Mouse (Mus musculus) cerebellum, adult 18-20 months (tissue): ENCODE results near the gene Ccdc30.

ENCODE experiments used
- DNase-seq, 2 experiments: peaks; one replicate each; pipeline ENCODE4 v3.0.0; 2021

Ccdc30 gene

DNA sequence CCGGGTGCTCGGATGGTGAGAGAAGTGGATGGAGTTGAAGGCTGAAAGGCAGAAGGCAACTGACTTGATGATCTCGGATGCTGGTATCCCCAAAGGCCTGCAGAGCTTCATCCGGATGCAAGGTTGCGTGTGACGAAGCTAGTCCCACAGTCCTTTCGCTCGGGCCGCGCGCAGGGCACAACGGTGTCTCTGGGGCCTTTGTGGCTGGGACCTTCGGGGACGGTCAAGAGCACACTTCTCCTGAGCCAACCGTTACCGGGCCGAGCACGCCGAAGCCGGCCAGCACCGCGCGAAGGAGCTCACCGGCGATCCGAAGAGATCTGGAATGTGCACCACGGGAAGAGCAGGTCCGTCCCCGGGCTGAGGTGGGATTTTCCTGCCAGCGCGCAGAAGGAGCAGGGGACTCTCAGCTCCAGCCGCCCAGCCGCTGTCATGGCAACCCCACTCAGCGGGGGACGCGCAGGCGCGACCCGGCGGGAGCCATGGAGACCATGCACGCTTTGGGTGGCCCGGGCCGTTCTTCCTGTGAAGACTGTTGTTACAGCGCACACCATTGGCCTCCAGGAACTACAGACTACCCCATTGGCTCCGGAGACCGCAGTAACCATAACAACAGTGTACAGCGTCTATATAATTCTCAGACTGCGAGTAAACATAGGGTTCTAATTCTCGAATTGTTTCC is at the start of gene Ccdc30:
Gene Ccdc30, minus strand, starts transcription at position 450 of the 682 bp plus-strand sequence.
- DNase-seq: peak; percentile 91

DNA sequence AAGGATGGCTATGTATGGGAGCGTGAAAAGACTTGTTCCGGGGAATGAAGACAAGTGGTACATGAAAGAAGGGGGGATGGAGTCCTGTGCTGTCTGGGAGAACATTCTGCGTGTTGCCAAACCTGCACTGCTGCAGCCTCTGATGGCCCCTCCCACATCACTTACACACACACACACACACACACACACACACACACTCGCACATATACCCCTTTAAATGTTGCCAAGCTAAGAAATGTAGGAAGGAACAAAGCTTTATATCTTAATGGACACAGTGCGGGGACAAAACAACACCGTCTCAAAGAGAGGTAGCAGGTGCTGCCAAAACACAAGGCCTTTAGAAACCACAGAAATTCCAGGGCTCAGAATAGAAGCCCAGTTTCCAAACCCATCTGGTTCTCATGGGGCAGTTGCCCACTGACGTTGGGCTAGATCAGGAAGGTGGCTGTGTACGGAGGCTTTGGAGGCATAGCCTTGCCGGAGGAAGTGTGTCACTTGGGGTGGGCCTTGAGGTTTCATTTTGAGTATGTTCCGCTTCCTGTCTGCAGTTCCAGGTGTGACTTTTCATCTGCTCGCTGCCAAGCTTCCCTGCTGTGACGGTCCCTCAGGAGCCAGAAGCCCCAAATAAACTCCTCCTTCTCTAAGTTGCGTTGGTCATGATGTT is 48.6 kb upstream of the Ccdc30 start:
- no peak for DNase-seq

DNA sequence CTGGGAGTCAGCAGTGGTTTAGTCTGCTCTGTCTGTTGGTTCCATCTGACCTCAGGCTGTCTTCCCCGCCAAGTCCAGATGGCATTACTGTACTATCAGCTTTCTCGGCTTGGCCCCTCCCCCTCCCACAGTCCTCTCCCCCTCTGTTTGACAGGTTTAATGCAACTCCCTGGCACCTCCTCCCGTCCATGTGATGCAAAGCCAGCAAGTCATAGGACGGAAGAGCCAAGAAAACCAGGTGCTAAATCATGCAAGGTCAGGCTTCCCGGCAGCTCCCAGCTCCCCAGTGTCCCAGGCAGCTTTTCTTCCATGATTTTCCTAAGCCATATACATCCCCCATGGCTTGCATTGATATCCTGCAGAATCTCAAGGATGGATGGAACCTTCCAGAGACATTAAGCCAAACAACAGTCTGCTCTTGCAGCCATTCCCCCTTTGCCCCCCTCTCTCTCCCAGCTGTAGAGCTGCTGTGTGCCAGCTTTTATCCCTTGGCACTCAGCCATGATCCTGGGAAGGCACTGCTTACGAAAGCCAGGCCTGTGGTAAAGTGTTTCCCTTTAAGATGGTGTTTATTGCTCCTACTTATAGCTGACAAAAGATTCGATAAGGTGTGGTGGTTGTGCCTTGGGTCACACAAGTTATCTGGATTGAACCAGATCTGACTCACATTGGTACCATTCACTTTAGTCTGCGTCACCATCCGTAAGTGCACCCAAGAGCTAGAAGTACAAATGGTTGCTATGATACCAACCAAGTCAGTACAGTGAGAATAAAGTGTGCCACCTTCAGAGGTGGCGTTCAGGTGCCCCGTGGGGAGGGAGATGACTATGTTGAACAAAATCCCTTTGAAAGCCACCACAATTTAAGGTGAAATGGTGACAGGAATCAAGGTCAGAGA is 47.8 kb upstream of the Ccdc30 start:
- peak; percentile 78 to 84 for DNase-seq

DNA sequence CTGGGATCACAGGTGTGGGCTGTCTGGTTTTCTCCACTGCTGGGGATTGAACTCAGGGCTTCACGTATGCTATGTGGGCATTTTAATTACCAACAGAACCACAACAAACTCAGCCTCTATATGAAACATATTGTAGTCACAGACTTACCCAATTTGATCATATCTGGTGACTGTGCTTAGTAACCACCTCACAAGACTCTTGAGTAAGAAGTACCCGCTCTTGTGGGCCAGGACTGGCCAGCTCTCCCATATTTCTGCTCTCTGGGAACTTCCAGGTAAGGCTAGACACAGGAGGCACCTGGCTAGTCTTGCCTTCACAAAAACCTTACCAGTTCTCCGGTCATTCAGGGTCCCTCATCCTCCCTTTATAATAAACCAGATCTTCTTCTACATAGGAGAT is 47.1 kb upstream of the Ccdc30 start:
- DNase-seq: no peak

DNA sequence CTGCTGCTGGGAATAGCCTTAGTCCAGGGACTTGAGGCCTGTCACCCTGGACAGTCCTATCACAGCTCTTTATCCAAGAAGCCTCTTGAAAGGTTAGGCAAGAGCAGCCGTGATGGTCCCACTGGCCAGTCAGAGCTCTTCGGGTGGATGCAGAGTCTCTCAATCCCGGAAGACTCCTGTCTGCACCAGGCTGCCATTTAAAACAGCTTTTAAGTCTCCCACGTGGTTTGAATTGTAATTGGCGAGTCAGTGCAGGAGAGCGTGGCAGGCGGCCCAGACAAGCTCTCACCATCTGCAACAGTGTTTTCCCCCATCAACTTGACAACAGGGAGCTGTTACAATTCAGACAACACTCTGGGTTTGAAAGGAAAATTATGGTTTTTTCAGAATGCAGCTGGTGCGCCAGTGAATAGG is 45.4 kb upstream of the Ccdc30 start:
- peak; percentile 85 for DNase-seq

GRCm38 (mm10) chr4:119460296-119460695 is 45.0 kb upstream of the Ccdc30 start:
- peak; percentile 31 to 50 for DNase-seq

DNA sequence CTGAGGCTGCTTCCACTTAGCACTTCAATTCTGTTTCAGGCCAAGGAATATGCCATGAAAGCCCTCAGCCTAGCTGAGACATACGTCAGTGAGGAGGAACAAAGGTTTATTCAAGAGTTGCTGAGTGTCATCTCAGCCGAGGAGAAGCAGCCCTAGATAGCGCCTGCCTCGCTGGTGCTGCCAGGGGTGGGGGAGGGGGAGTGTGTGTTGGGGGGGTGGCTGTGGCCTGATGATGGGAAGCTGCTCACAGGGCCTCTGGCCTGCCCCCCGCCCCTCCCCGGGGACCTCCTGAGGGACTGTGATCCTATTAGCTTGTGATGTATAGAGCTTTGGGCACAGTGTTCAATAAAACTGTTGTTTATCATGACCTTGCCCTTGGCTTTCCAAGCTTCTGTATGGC is 38.2 kb upstream of the Ccdc30 start:
- DNase-seq: no peak

DNA sequence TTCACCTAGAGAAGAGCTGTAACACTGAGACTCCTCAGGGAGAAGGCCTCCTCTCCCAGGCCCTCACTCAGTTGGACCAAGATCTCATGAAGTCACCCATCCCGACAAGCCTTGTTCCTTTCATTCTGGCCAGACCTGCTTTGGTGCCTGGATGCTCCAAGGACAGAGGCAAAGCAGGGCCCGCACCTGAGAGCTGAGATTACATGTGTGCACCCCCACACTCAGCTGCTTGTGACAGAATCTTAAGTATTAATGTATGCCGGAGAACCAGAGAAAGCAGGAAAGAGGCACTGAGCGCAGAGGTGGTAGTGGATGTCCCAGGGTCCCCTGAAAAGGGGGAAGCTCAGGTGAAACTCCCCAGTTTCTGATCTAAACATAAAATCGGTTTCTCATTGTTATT is 37.8 kb upstream of the Ccdc30 start:
- DNase-seq: no peak

DNA sequence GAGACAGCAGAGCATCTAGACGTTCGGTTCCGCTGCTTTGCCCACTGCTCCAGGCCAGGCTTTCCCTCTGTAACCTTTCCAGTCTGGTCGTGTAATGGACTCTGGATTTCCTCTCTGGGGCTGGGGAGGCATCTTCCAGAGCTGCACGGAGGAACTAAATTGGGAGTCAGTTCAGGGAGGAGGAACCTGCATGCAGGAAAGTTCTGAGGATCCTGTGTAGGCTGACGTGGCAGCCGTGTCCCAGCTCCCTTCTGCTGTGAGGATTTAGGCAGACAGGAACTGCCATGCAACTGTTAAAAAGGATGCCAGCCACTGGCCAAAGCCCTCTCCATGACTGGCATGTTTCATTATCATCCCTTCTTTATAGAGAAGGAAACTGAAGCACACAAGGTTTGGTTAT is 35.1 kb upstream of the Ccdc30 start:
- DNase-seq: no peak

DNA sequence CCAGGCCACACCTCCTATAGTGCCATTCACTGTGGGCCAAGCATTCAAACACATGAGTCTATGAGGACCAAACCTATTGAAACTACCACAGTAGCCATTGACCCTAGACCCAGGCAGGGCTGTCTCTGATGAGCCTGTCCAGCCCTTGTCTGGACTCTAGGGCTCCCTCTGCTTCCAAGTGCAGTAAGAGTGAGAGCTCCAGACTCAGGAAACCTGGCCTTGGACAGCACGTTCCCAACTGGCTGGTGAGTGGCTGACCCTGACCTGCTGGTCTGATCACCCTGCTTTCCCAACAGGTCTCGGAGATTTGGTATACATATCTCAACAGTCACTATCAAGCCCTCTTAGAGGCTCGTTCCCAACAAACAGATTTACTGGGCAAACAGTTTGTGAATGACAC is 32.5 kb upstream of the Ccdc30 start:
- no peak for DNase-seq

- no peak for DNase-seq
Observed at GRCm38 (mm10) chr4:119447261-119447660, 31.9 kb upstream of the Ccdc30 start.

- DNase-seq: no peak
Observed at GRCm38 (mm10) chr4:119442539-119442938, 27.2 kb upstream of the Ccdc30 start.

DNA sequence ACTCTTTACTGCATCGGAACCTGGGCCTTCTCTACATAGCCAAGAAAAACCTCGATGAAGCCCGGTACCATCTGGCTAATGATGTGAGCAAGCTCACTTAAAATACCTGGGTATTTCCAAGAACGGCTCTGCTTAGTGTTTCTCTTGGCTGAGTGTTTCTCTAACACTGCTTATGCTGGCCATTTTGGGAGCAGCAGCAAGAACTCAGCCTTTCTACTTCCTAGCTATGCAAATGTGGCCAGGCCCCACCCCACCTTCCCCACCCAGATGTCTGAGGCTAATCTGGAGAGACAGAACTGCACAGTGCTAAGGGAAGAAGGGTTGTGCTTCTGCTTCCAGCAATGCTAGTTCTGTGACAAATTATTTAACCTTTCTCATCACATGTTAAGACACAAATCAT is 26.5 kb upstream of the Ccdc30 start:
- no peak for DNase-seq

- DNase-seq: no peak
Observed at GRCm38 (mm10) chr4:119437936-119438335, 22.6 kb upstream of the Ccdc30 start.

DNA sequence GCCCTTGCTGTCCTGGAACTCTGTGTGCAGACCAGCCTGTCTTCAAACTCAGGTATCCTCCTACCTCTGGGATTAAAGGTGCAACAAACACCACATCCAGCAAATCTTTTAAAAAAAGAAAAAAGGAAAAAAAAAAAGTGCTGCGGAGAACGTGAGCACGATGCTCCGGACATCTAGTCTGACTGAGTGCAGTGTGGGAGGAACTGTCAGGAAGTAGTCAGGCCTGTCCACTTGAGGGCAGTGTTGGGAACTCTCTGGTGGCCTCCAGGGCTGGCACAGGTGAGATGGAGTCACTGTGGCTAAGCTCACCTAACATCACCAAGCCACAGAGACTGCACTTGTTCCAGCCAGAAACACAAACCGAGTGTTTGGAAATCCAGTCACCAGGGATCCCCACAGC is 15.4 kb upstream of the Ccdc30 start:
- peak; percentile 85 to 89 for DNase-seq

- DNase-seq: peak in 1 of 2 experiments; percentile 13
Observed at GRCm38 (mm10) chr4:119427680-119428079, 12.4 kb upstream of the Ccdc30 start.

DNA sequence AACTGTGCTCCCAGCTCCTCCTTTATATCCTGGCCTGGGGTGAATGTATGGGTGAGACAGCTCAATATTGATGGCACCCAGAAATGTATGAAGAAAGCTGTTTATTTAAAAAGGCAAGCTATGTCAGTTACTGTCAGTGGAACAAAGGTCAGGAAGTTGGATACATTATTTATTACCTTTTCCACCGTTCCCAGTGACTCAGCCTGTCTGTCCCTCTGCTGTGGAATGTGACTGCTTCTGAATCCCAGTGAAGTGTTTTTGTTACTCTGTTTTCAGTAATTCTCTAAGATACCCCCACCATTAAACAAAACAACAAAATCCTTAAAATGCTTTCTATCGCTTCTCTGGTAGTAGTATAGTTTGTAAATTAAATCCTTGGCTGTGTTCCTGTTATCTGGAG is 10.3 kb upstream of the Ccdc30 start:
- no peak for DNase-seq

DNA sequence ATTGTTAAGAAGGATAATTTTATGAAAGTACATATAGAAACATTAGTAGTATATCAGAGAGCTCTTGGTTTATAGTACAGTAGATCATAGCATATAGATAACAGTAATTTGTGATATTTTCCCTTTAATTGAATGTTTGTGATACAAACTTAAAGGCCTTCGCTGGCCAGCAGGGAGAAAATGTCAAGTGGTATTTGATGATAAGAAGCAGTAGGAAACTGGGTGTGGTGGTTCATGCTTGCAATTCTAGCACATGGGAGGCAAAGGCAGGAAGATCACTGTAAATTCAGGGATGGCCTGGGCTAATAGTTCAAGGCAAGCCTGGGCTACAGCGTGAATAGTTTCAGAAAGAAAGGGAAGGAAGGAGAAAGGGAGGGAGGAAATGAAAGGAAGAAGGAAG is 9.8 kb upstream of the Ccdc30 start:
- no peak for DNase-seq

DNA sequence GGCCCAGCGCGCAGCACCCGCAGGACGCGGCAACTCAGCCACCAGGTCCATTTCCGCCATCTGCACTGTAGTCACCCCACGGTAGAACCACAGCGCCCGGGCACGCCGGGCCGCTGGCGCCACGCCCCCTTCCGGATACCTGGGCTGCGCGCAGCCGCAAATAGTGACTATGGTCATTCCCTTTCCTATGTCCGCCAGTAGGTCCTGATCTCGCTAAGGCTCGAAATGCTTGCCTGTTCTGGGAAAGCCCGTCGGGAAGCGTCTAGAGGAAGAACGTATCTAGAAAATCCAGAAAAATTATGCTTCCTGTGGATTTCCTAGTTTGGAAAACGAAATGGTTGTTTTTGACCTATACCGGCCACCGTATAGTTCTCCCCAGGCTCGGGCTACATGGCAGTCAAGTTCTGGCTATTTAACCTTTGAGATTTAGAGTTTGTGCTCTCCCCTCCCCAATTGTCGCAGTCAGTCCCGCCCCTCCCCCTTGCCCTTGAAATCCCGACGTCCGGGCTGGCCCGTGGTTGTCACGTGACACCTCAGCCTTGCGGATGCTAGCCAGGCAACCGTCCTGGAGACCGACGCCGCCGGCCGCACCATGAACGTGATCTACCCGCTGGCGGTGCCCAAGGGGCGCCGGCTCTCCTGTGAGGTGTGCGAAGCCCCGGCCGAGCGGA is 7.1 kb upstream of the Ccdc30 start, which contains the start of the genes Ppcs and Zmynd12:
Gene Ppcs, minus strand, starts transcription at position 127 of the 671 bp plus-strand sequence.
Gene Zmynd12, plus strand, starts transcription at position 521 of the 671 bp plus-strand sequence.
- DNase-seq: peak; percentile 89 to 96

DNA sequence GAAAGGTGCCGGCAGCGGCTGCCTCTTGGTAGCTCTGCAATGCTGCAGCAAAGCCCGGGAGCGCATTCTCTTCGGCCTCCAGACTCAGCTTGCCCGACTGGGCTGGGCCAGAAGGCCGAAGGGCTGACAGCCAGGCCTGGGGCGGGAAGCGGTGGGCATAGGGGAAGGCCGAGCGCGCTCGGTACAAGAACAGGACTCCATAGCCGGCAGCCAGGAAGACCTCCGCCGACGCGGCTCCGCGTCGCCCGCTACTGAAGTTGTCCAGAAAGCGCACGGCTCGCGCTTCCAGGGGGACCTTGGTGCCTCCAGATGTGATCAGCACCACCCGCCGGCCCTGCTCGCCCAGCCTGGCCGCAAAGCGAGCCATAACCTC is 6.6 kb upstream of the Ccdc30 start:
- peak in 1 of 2 experiments; percentile 39 for DNase-seq

- DNase-seq: peak in 1 of 2 experiments; percentile 22
Observed at GRCm38 (mm10) chr4:119421191-119421590, 5.9 kb upstream of the Ccdc30 start.

GRCm38 (mm10) chr4:119417894-119418293 is 2.6 kb upstream of the Ccdc30 start:
- DNase-seq: no peak

- DNase-seq: no peak
Observed at GRCm38 (mm10) chr4:119417270-119417669, 1.9 kb upstream of the Ccdc30 start.
